Mouse (Mus musculus): ENCODE results near the gene Csnk2a2.
A peak's percentile ranks its signal among the peaks of the same experiment; 100 is the strongest.

Csnk2a2 gene

GRCm38 (mm10) chr8:95470008-95470407 lies 19.8 kb downstream of the Csnk2a2 start:
- DNase-seq, result no peak

GRCm38 (mm10) chr8:95468995-95469394 lies 20.8 kb downstream of the Csnk2a2 start:
- DNase-seq, result no peak

GRCm38 (mm10) chr8:95466543-95466942 lies 23.3 kb downstream of the Csnk2a2 start:
- no peak for DNase-seq

- no peak for DNase-seq
Measured at GRCm38 (mm10) chr8:95452518-95452917, 37.3 kb downstream of the Csnk2a2 start.

- no peak for DNase-seq
Measured at GRCm38 (mm10) chr8:95450271-95450670, 39.6 kb downstream of the Csnk2a2 start.

GRCm38 (mm10) chr8:95447661-95448060 lies 42.2 kb downstream of the Csnk2a2 start:
- DNase-seq, result no peak

- DNase-seq, result no peak
Measured at GRCm38 (mm10) chr8:95445042-95445441, 44.8 kb downstream of the Csnk2a2 start.

- DNase-seq, result no peak
Measured at GRCm38 (mm10) chr8:95441491-95442039, 48.3 kb downstream of the Csnk2a2 start.

- no peak for DNase-seq
Measured at GRCm38 (mm10) chr8:95440168-95440709, 49.6 kb downstream of the Csnk2a2 start.

GRCm38 (mm10) chr8:95439421-95439820 lies 50.4 kb downstream of the Csnk2a2 start:
- no peak for DNase-seq

GRCm38 (mm10) chr8:95437341-95437992 lies 52.4 kb downstream of the Csnk2a2 start:
- DNase-seq, result no peak

GRCm38 (mm10) chr8:95435930-95436329 lies 53.9 kb downstream of the Csnk2a2 start:
- DNase-seq, result no peak

- DNase-seq, result no peak
Measured at GRCm38 (mm10) chr8:95435471-95435870, 54.4 kb downstream of the Csnk2a2 start.

- peak; percentile 99 for DNase-seq
Measured at GRCm38 (mm10) chr8:95434686-95435439, 55.0 kb downstream of the Csnk2a2 start, which contains the start of gene Cfap20. Gene Cfap20 (minus strand): TSS chr8:95434869.

- DNase-seq, result no peak
Measured at GRCm38 (mm10) chr8:95434233-95434632, 55.6 kb downstream of the Csnk2a2 start.

- DNase-seq, result no peak
Measured at GRCm38 (mm10) chr8:95433124-95433523, 56.7 kb downstream of the Csnk2a2 start.

GRCm38 (mm10) chr8:95432471-95432870 lies 57.4 kb downstream of the Csnk2a2 start:
- no peak for DNase-seq

- no peak for DNase-seq
Measured at GRCm38 (mm10) chr8:95429945-95430344, 59.9 kb downstream of the Csnk2a2 start.

- peak; percentile 86 for DNase-seq
Measured at GRCm38 (mm10) chr8:95427594-95428535, 62.0 kb downstream of the Csnk2a2 start.

GRCm38 (mm10) chr8:95426781-95427281 lies 63.0 kb downstream of the Csnk2a2 start:
- DNase-seq, result no peak

- DNase-seq, result no peak
Measured at GRCm38 (mm10) chr8:95424682-95425081, 65.2 kb downstream of the Csnk2a2 start.

- DNase-seq, result no peak
Measured at GRCm38 (mm10) chr8:95422193-95422810, 67.5 kb downstream of the Csnk2a2 start.
